Mouse (Mus musculus): ENCODE results near the gene Mutyh. TPM values are rescaled to one million over a fixed set of nuclear protein-coding genes. Genes with fewer than 3 reads are reported as not detected.

Mutyh gene
- polyA plus RNA-seq (2014; fragmentation: Illumina TruSeq; extraction: RNeasy Lipid Tissue Mini Kit (QIAGEN cat#74804); ENCODE audit: insufficient read depth, low read depth, low replicate concordance): 2.1 TPM

GRCm38 (mm10) chr4:116807197-116808129 lies at the start of gene Mutyh, which contains the start of gene Toe1:
TSS of gene Mutyh (plus strand) at chr4:116807723.
TSS of gene Toe1 (minus strand) at chr4:116807640.

GRCm38 (mm10) chr4:116821694-116822016 lies 14.1 kb downstream of the Mutyh start, which contains the start of gene Hpdl:
TSS of gene Hpdl (minus strand) at chr4:116821707.

Other genes starting within 250 kb of the Mutyh start
- 23.4 TPM for gene Ccdc17, start 211.1 kb upstream of the Mutyh start, polyA plus RNA-seq (2014; fragmentation: Illumina TruSeq; extraction: RNeasy Lipid Tissue Mini Kit (QIAGEN cat#74804); ENCODE audit: insufficient read depth, low read depth, low replicate concordance)
- 16.1 TPM for gene Nasp, start 179.8 kb upstream of the Mutyh start, polyA plus RNA-seq (2014; fragmentation: Illumina TruSeq; extraction: RNeasy Lipid Tissue Mini Kit (QIAGEN cat#74804); ENCODE audit: insufficient read depth, low read depth, low replicate concordance)
- gene Akr1a1, start 156.0 kb upstream of the Mutyh start, polyA plus RNA-seq (2014; fragmentation: Illumina TruSeq; extraction: RNeasy Lipid Tissue Mini Kit (QIAGEN cat#74804); ENCODE audit: insufficient read depth, low read depth, low replicate concordance): 561 TPM
- gene Prdx1, start 122.2 kb upstream of the Mutyh start, polyA plus RNA-seq (2014; fragmentation: Illumina TruSeq; extraction: RNeasy Lipid Tissue Mini Kit (QIAGEN cat#74804); ENCODE audit: insufficient read depth, low read depth, low replicate concordance): 628 TPM
- gene Mmachc, start 99.3 kb upstream of the Mutyh start, polyA plus RNA-seq (2014; fragmentation: Illumina TruSeq; extraction: RNeasy Lipid Tissue Mini Kit (QIAGEN cat#74804); ENCODE audit: insufficient read depth, low read depth, low replicate concordance): 5.5 TPM
- gene Ccdc163, start 99.2 kb upstream of the Mutyh start, polyA plus RNA-seq (2014; fragmentation: Illumina TruSeq; extraction: RNeasy Lipid Tissue Mini Kit (QIAGEN cat#74804); ENCODE audit: insufficient read depth, low read depth, low replicate concordance): 15.2 TPM
- gene Tesk2, start 86.8 kb upstream of the Mutyh start, polyA plus RNA-seq (2014; fragmentation: Illumina TruSeq; extraction: RNeasy Lipid Tissue Mini Kit (QIAGEN cat#74804); ENCODE audit: insufficient read depth, low read depth, low replicate concordance): 1.9 TPM
- gene Toe1, start 83 bp upstream of the Mutyh start, polyA plus RNA-seq (2014; fragmentation: Illumina TruSeq; extraction: RNeasy Lipid Tissue Mini Kit (QIAGEN cat#74804); ENCODE audit: insufficient read depth, low read depth, low replicate concordance): 13.1 TPM
- 0.30 TPM for gene Hpdl, start 14.0 kb downstream of the Mutyh start, polyA plus RNA-seq (2014; fragmentation: Illumina TruSeq; extraction: RNeasy Lipid Tissue Mini Kit (QIAGEN cat#74804); ENCODE audit: insufficient read depth, low read depth, low replicate concordance)
- 0.73 TPM for gene Zswim5, start 69.7 kb downstream of the Mutyh start, polyA plus RNA-seq (2014; fragmentation: Illumina TruSeq; extraction: RNeasy Lipid Tissue Mini Kit (QIAGEN cat#74804); ENCODE audit: insufficient read depth, low read depth, low replicate concordance)
- gene Urod, start 186.7 kb downstream of the Mutyh start, polyA plus RNA-seq (2014; fragmentation: Illumina TruSeq; extraction: RNeasy Lipid Tissue Mini Kit (QIAGEN cat#74804); ENCODE audit: insufficient read depth, low read depth, low replicate concordance): 56.2 TPM
- gene Hectd3, start 187.6 kb downstream of the Mutyh start, polyA plus RNA-seq (2014; fragmentation: Illumina TruSeq; extraction: RNeasy Lipid Tissue Mini Kit (QIAGEN cat#74804); ENCODE audit: insufficient read depth, low read depth, low replicate concordance): 11.0 TPM
- gene Eif2b3, start 211.7 kb downstream of the Mutyh start, polyA plus RNA-seq (2014; fragmentation: Illumina TruSeq; extraction: RNeasy Lipid Tissue Mini Kit (QIAGEN cat#74804); ENCODE audit: insufficient read depth, low read depth, low replicate concordance): 11.9 TPM

Data from lung, adult 10 weeks (tissue).